Mouse (Mus musculus) hindlimb bud, embryonic 11.5 days (tissue): ENCODE data around the gene Cd300a.
"Not testable (repeated sequence)": the region's sequence is repeated elsewhere in the genome, so short reads cannot be mapped to it uniquely, and the experiment has no call there.

ENCODE experiments used
- DNase-seq: peaks from one replicate; pipeline ENCODE4 v3.0.0-alpha.2; 2012; ENCODE audit warnings: low read depth, low spot score; ENCODE audit errors: extremely low spot score

The Cd300a gene

DNA sequence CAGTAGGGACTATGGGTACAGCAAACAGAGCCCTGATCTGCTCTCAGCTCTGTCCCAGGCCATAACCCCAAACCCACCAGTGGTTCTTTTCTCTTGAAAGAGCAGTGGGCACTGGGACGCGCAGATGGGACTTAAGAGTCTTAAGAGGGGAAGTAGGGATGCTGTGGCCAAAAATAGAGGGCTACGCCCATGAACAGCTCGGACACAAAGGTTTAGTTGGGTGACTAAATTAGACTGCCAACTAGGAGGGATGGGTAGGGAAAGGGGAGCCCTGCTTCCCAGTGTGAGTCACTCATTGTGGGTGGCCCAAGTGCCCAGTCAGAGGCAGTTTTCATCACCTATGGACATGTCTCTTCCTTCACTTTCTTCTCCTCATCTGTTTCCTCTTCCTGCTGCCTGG, 13.4 kb downstream of the Cd300a start:
- DNase-seq, result no peak

DNA sequence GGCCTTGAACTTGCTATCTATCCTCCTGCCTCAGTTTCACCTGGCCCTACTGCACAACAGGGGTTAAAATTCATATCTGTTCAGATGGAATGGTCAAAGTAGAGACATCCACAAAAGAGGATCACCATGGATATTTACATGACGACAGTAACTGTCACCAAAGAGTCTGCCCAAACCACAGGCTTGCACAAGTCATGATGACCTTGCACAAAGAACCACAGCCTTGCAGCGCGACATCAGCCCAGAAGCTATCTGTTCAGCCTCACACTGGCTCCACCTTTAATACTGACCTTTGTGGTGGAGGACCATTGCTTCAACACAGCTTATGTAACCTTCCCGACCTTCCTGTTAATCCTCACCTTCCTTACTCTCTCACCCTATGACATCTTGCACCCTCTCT, 17.7 kb downstream of the Cd300a start:
- DNase-seq, result no peak

DNA sequence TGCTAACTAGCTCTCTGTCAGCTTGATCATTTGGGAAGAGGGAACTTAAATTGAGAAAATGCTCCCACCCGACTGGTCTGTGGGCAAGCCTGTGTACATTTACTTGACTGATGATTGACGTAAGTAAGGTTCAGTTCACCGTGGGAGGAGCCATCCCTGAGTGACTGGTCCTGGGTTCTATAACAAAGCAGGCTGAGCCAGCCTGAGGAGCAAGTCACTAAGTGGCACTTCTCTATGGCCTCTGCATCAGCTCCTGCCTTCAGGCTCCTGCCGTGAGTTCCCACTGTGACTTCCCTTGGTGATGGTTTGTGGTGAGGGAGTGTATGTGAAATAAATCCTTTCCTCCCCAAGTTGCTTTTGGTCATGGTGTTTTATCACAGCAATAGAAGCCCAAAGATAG, 18.2 kb downstream of the Cd300a start:
- no peak for DNase-seq

DNA sequence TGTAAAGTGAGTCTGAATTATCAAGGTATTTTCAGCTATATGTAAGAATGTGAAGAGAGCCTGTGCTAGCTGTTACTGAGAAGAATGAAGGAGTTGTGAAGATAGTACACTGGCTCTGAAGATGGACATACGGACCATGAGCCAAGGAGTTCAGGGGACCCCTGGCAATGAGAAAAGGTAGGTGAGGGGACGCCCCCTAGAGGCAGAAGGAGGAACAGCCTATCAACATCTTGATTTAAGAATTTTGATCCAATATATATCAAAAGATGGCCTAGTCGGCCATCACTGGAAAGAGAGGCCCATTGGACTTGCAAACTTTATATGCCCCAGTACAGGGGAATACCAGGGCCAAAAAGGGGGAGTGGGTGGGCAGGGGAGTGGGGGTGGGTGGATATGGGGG, 19.7 kb downstream of the Cd300a start:
- not testable (repeated sequence) for DNase-seq

DNA sequence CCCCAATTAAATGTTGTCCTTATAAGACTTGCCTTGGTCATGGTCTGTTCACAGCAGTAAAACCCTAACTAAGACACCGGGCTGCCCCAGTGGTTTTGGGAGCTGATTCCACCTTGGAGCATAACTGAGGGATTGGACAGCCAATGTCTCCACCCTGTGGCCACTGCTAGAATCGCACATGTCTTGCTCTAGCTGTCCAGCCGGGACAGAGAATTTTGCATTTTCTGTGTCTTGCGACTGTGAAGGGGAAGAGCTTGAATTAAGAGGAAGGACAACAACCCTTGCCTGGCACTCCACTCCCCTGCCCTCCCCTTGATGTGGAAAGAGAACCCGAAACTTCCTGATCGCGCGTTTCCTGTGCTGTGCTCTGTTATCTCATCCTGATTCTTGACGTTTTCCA, 23.0 kb downstream of the Cd300a start:
- DNase-seq, result peak; percentile 39

DNA sequence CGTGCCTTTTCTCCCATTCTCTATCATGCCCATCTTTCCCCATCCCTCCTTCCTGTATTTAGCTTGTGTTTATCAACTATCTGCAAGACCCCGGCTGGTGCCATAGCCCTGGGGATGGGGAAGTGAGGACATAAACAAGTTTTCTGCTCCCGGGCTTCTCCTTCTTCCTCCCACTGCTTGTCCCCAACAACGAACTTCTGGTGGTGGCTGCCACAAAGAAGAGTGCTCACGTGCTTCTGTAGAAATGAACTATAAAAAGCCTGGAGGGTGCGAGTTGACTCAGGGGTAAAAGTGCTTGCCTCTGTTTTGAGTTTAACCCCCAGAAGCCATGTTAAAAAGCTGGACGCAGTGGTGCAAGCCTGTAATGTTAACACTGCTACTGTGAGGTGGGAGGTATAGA, 25.1 kb downstream of the Cd300a start:
- DNase-seq, result no peak

DNA sequence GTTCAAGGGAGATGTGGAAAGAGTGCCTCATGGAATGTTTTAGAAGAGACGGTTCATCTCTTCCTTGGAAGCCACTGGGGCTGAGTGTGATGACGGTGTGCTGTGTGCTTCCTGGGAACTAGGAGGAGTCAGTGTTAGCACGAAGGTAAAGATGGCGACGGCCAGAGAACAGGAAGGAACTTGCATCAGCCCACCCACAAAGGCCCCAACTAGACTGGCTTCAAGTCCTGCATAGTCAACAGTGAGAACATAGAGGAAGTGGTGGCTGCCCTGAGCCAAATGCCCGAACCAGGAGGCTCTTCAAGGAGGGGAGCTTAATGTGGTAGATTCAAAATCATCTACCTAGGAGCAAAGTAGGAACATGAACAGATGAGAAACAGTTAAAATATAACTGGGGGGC, 27.3 kb downstream of the Cd300a start:
- DNase-seq, result no peak

DNA sequence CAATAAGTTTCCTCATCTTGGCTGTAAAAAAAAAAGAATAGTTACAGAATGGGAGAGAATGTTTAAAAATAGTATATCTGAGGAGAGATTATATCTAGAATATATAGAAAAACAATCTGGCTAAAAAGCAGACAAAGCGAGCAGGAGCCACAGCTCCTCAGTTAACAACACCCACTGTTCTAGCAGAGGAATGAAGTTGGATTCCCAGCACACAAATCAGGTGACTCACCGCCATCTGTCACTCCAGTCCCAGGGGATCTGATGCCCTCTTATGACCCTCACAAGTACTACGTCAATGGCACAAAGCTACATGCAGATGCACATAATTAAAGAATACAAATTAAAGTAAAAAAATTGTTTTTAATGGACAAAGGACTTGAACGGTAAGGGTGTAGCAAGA, 32.6 kb downstream of the Cd300a start:
- no peak for DNase-seq

DNA sequence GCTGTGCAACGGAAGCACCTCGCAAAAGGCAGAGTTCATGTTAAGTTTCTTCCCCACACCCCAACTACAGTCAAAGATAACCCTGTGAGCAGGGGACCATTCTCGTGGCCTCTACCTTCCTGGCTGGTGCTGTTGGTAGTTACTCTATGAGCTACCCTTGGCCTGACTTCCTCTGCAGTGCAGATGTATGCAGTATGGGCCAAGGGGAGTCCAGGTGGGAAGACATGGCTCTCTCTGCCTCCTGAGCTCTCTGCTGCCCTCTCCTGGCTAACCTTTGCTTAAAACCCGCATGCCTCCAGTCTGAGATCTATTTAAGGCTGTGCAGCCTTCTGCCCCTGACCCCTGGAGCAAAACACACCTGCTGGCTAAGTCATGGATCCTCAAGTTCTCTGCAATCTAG, 34.1 kb downstream of the Cd300a start:
- peak; percentile 5 for DNase-seq

DNA sequence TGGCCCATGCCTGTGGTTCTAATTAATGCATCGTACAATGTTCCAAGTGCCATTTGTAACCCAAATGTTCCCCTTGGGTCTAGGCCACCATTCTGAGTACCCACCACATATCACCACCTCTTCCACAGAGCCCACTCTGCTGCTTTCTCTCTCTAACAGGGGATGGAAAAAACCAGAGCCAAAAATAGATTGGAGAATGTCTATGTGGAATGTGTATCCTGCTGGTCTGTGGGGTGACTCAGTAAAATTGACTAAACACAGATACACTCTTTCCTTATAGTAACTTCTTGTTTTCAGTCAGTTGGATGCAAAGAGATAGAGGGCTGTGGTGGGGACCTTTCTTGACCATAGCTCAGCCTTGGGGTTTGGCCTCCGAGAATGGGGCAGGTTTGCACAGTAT, 39.7 kb downstream of the Cd300a start:
- DNase-seq, result no peak

DNA sequence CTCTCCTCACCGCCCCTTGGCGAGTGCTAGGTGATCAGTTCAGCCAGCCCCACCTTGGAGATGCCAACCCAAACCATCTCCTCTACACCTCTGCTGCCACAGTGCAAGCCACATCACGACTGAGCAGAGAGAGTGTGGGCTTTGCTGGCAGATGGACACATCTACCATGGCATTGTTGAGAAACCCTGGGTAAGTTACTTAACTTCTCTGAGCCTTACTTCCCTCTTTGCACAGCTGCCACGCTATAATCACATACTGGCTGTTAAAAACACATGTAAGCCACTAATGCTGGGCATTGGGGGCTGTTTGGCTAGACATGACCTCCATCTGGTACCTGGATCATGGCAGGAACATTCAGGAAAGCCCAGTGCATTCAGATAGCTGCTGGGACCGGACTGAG, 41.2 kb downstream of the Cd300a start:
- DNase-seq, result no peak

DNA sequence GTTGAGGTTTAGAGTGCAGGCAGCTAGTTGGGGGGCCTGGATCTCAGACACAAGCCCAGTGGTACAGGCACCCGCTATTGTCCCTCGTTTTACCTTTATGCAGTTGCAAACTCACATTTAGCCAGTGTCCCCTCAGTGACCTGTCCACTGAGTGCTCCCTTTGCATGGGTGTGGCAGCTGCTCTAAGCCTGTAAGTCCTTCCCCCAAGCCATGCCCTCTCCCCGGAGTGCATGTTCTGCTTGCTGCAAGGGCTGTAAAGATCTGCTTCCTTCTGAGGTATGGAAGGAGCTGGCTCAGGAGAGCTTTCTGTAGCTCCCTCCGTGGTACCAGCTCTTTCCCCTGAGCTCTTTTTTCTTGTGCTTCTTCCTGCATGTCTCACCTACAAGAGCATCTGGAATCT, 43.8 kb downstream of the Cd300a start:
- DNase-seq, result no peak

DNA sequence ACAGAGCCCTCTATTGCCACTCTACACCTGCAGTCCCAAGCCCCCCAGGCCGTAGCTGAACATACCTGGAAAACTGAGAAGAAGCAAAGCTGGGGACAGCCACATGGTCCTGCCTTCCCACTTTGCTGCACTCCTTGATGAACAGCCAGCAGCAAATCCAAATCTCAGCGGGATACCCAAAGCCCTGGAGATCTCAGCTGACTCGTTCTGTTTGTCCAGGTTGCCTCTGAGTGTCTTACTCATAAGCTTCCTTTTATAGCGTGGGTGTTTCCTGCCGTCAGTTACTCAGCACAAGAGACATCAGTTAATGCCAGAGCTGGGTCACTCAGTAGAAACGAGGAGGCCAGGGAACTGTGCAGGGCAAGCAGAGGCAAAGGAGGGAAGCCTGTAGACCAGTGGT, 44.3 kb downstream of the Cd300a start, which contains the start of gene Cd300lb:
Gene Cd300lb, minus strand, starts transcription at position 243 of the 400 bp plus-strand sequence.
- no peak for DNase-seq
